Mouse (Mus musculus) lung, postnatal 0 days (tissue): Measurements from ENCODE around the gene Sbno1.

Experiments
- CTCF ChIP-seq: IDR thresholded peaks from 2 replicates; pipeline ENCODE4 v1.5.1; 2016; ENCODE audit warnings: antibody characterized with exemption, mild to moderate bottlenecking
- EP300 ChIP-seq: IDR thresholded peaks from 2 replicates; pipeline ENCODE4 v1.6.1; 2016; ENCODE audit warnings: antibody characterized with exemption, mild to moderate bottlenecking, control low read depth

GRCm38 (mm10) chr5:124450641-124451340, 25.0 kb upstream of the Sbno1 start:
- TF ChIP-seq EP300, result no peak
- no peak for TF ChIP-seq CTCF
